Mouse (Mus musculus) T-cell, adult 2 months (primary cell): ENCODE measurements around the gene Srxn1.

Source experiments
- DNase-seq: peaks from one replicate; pipeline ENCODE4 v3.0.0; 2022; ENCODE audit warnings: low spot score

Srxn1 gene

DNA sequence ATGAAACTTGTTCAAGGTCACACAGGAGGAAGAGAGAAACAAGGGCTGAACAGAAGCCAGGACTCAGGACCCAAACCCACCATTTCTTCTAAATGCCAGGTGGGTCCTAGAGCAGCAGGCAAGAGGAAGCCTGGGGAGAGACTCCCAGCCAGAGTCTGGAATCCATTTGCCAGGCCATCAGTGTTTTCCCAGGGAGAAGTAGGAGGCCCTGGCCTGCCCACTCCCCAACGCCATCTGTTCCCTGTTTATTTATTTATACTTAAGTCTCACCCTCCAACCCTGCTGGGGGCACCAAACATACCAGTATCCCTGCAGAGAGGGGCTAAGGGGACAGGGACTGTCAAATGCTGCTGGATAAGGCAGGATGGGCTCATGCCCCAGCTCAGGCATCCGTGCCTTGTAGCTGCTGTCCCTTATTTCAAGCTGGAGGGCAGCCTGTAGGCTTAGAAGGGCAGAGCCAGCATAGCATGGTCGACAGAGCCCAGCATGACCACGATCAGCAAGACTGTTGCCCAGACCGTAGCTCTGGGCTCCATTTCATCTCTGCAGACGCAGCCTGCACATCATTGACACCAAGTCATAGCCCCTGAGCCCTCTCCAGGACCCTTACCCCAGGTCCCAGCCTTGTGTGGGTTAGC lies 14.0 kb downstream of the Srxn1 start:
- DNase-seq: no peak

DNA sequence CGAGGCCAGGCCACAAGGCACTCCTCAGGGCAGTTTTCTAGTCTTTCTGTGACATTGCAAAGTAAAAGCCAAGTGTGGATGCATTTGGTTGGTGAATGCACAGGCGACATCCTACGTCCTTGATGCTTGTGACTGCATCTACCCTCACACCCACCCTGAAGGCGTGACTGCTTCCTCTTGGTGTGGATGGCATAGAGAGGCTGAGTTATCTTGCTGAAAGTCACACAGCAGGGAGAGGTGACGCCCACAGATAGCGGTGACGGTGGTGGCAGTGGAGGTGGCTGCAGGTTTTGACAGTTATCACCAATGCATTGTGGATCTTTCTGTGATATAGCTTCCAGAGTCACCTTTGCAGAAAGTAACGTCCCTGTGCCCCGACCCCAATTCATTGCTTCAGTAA lies 17.6 kb downstream of the Srxn1 start:
- no peak for DNase-seq

DNA sequence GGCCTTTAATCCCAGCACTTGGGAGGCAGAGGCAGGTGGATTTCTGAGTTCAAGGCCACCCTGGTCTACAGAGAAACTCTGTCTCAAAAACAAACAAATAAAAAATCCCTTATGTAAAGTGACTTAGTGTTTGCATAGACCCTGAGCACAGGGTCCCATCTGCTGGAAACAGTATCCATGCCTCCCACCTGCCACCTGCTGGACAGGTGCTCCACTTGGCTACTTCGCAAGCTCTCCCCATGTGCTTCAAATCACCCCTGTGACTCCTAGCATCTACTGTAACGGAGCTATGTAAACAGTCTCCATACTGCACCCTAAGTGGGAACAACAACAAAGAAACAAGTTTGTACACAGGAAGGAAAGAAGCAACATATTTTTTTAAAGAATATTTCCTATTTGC lies 23.3 kb downstream of the Srxn1 start:
- no peak for DNase-seq

DNA sequence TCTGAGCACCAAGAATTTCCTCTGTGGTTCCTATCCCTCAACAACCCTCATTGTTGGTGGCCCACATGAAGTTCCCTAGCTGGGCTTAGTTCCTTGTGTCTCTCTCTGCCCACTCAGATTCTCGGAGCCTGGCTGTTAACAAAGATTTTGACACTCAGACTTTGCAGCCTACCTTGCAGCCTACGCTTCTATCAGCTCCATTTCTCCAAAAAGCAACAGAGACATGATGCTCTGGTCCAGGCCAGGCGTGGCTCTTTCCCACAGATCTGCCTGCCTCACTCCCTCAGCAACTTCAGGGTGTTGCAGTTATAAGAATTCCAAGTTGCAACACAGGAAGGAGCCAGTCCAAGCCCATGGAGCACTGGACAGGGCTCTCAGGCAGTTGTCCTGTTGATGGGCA lies 24.5 kb downstream of the Srxn1 start:
- DNase-seq: no peak

DNA sequence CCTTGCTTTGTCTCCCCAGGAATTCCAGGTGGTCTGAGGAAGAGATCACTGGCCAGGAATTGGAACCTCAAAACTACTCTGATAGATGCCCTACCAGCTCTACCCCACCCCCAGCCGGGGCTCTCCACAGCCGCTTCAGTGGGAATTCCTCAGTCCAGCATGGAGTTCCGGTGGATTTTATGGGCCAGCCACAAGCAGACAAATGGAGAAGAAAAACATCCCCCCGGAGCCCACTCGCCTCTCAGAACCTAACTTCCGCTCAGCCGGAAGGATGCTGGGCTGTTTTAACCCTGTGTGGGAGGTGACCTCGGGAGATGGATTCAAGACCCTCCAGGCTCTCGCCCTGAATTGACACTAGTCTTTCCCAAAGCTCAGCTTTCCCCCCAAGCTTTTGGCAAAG lies 26.7 kb downstream of the Srxn1 start:
- no peak for DNase-seq

DNA sequence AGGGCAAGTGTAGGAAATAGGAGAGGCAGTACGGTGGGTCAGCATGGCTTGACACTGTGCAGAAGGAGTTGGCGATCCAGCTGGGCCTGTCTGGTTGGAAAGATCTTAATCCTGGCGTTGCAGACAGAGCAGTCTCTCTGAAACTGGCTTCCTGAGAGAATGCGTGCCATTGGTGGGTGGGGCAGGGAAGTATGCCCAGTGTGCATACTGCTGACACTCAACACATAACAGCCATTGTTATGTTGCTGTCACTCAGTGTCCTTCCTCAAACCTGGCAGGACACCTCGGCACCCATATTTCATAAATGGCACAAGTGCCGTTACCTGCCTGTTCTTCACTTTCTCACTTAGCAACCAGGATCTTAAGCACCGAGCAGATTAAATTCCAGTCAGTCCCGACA lies 27.4 kb downstream of the Srxn1 start:
- DNase-seq: no peak

DNA sequence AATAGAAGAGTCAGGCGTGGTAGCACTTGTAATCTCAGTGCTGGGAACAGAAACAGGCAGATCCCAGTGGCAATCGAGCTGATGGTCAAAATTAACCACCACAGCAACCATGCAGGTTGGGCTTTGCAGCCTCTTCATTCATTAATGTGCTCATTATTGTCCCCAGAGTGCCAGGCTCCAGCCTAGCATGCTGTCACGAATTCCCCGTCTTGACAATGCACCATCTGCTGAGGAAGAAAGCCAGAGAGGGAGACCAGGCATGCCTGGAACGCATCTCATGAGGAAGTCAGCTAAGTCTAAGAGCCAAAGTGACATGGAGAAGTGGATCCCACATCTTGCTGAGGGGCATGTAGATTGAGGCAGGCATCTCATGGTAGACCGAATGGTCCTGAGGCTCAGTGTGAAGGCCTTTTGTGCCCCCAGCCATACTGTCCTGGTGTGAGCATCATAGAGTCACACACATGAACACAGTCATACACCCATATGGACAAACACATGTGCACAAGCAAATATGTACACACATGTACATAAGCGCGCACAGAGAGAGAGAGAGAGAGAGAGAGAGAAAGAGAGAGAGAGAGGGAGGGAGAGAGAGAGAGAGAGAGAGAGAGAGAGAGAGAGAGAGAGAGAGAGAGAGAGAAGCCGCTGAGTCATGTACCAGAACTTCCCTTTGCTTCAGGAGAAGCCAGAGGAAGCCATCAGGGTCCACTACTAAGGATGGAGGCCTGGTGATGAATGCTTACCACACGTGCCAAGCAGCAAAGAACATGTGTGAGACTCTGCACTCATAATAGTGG lies 34.1 kb downstream of the Srxn1 start:
- no peak for DNase-seq

DNA sequence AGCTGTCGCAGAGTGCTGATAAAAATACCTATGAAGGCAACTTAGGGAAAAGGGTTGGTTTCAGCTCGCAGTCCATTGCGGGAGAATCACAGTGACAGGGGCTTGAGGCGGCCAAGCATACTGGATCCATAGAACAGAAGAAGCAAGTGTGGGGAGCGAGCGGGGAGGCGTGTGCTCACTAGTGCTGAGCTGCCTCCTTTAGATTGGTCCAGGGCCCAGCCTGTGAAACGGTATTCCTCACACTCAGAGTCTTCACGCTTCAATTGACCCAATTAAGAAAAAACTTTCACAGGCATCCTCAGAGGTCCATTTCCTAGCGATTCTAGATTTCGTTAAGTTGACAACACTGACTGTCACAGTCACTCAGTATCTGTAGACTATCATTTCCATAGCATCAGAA lies 35.6 kb downstream of the Srxn1 start:
- no peak for DNase-seq

DNA sequence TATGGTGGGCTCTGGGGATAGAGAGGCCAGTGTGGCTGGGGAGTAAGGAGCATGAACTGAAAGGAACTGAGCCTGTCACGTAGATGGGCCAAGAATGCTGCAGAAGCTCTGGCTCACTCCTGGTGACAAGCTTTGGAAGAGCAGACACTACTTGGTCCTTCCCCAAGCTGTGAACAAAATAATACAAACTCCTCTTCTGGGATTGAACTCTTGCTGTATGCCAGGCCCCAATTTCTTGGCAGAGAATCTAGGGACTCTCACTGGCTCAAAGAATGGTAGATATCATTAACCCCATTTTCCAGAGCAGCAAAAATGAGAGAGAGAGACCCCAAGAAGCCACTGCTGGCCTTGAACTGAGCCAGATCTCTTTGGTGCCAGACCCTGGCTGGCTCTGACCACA lies 36.2 kb downstream of the Srxn1 start:
- DNase-seq: no peak

DNA sequence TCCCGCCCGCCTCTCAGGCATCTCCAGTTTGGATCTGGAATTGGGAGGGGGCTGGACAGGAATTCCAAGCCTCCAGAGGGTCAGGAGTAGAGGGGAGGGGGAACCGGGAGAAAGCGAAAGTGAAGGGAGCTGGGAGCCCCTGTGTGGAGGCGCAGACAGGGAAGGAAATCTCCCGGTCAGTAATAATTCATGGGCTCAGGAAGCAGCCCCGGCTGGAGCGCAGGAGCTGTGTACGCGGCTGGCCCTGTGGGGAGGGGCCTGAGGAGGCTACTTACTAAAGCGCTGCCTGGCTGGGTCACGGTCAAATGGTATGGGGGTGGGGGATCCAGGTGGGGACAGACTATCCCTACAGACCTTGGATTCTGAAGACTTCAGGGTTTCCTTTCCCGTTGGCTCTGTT lies 36.7 kb downstream of the Srxn1 start:
- DNase-seq: no peak

DNA sequence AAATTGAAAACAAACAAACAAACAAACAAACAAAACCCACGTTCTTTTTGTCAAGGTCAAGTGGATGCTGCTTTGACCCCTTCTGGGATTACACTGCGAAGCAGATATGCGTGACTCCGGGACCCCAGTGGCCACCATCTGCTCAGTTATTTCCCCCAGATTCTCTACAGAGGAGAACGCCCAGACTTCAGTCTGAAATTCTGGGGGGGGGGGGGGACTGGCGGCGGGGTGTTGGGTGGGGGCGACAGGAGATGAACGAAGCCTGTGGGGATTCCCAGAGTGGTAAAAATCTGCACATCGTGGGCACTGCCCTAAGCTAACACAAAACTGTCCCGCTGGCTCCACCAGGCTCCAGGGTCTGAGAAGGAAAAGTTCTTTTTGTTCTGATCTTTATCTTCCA lies 37.3 kb downstream of the Srxn1 start:
- no peak for DNase-seq

DNA sequence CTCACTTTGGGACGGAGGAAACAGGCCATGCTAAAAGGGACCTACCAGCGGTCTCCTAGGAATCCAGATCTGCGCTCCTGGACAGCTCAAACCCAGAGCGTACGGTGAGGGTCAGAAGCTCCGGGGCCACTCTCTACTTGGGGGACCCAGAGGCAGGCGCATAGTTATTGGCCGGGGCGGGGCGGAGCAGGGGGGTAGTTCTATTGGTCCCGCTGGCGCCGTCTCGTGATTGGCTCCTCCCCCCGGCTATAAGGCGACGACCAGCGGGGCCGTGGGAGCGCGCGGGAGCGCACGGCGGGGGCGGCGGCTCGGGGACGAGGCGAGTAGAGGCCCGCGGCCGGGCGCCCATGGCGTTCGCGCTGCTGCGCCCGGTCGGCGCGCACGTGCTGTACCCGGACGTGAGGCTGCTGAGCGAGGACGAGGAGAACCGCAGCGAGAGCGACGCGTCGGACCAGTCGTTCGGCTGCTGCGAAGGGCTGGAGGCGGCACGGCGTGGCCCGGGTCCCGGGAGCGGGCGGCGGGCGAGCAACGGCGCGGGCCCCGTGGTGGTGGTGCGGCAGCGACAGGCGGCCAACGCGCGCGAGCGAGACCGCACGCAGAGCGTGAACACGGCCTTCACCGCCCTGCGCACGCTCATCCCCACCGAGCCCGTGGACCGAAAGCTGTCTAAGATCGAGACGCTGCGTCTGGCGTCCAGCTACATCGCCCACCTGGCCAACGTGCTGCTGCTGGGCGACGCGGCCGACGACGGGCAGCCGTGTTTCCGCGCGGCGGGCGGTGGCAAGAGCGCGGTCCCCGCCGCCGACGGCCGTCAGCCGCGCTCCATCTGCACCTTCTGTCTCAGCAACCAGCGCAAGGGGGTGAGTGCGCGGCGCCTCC lies 38.2 kb downstream of the Srxn1 start, which contains the start of gene Tcf15:
TSS of gene Tcf15 (plus strand) at position 283 of the 879 bp plus-strand sequence.
- DNase-seq: no peak

DNA sequence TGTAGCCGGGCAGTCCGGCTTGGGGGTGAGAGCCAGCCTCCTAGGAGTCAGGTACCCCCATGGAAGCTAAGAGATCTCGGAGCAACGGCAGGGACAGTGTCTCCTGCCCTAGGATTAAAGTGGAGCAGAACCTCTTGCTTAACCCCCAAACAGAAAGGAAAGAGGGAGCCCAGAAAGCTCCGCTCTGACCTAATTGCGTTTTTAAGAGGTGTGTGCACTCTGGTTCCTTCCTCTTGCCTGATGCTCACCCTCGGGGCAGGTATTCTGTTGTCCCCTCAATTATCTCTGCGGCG lies 38.8 kb downstream of the Srxn1 start:
- DNase-seq: no peak

DNA sequence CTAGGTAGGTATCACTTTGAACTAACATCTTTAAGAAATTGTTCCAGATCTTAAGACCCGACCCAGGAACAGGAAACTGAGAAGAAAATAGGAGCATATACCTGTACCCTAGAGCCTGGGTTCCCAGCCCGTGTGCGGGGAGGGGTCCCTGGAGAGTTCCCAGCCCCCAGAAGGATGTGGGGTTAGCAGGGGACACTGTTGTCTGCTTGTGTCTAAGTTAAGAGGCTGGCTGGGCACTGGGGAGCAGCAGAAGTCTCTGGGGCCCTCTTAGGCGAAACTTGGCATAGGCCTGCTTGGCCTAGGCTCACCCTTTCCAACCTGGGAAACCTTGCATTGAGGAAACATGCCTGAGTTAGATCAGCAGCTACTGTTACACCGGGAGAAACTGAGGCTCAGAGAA lies 39.2 kb downstream of the Srxn1 start:
- no peak for DNase-seq

DNA sequence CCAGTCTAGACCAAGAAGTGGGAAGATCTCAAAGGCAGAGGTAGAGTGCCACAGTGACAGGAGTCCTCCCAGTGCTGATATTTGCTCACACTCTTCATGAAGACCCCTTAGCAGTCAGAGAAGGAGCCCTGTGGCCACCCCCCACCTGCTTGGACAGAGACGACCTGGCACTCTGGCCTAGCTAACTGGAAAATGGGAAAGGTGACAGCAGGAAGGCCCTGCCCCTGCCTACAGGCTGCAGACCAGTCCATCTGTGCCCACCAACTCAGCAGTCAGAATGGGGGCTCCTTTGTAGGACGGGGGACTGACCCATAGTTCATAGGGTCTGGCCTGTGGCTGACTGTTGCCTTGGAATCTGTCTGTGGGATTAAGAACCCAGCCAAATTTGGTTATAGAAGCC lies 40.4 kb downstream of the Srxn1 start:
- DNase-seq: no peak

DNA sequence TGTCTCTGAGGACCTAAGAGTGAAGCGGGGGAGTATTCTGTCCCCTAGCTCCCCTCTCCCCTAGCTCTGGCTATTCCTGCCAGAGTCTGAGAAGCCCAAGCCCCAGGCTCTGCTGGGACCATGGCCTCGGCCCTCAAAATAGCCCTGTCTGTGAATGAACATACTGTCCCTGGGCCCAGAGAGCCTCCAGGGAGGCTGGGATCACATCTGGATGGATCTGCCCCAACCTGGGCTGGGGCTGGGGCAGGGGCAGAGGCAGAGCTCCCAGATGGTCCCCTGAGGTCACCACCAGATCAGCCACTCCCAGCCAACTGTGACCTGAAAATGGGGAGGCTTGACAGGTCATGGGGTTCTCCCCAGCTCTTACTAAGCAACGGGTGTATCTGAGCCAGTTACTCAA lies 41.8 kb downstream of the Srxn1 start:
- DNase-seq: no peak

DNA sequence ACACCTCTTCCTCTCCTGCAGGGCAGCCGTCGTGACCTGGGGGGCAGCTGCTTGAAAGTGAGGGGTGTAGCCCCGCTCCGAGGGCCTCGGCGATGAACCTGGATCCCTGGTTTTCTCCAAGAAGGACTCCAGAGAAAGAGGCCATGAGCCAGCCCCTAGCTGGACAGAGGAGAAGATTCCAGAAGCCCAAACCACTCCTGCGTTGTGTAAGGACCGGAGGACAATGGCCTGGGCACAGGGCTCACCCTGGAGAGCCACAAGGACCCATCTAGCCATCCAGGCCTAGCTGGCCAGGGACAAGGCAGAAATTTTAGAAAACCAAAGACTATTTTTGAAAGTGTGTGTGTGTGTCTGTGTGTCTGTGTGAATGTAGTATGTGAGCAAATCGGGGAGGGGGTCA lies 43.4 kb downstream of the Srxn1 start:
- no peak for DNase-seq

DNA sequence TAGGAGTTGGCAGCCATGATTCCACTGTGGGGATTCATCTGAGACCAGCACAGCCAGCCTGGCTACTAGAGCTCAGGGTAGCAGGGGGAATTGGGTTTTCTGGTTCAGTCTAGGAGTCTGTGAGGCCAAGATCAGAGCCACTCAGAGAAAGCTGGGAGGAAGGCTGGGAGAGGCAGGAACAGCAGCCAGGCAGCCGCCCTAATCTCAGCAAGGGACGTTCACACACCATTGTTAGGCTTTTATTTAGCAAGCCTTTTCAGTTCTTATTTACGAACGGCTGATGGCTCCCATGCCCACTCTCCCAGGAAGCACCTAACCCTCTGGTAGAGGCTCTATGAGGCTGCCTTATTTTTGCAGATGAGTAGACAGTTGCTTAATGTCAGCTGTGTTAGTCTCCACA lies 44.6 kb downstream of the Srxn1 start:
- no peak for DNase-seq

DNA sequence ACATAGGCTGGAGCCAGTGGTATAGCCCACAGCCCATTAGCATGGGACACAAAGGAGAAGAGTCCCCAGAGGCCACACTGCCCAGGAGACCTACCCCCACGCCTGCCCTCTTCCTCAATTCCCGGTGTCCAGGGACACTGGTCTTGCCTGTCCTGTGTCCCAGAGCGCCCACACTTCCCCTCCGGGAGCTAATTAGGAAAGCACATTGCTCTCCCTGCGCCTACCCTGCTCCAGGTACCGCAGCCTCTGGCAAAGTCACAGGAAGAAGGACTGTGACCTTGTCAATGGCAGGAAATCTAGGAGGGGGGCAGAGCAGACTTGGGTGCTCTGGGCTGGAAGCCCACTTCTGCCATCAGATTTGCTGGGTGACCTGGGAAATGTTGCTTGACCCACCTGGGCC lies 45.1 kb downstream of the Srxn1 start:
- no peak for DNase-seq

DNA sequence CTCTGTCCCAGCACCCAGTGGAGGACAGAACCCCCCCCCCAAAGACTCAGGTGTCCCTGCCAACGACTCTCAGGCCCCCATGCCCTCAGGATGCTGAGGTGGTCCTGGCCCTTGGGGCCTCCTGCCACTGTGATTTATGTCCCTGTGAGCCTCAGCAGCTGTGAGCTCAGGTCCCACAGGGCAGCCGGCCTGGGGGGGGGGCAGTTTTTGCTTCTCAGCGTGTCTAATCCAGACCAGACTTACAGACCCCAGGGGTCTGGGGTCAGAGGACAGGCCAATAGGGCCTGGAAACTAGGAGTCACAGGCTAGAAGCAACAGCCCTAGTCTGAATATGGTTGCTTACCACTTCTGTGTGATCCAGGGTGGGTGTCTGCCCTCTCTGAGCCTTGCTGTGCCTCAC lies 48.0 kb downstream of the Srxn1 start:
- DNase-seq: no peak

DNA sequence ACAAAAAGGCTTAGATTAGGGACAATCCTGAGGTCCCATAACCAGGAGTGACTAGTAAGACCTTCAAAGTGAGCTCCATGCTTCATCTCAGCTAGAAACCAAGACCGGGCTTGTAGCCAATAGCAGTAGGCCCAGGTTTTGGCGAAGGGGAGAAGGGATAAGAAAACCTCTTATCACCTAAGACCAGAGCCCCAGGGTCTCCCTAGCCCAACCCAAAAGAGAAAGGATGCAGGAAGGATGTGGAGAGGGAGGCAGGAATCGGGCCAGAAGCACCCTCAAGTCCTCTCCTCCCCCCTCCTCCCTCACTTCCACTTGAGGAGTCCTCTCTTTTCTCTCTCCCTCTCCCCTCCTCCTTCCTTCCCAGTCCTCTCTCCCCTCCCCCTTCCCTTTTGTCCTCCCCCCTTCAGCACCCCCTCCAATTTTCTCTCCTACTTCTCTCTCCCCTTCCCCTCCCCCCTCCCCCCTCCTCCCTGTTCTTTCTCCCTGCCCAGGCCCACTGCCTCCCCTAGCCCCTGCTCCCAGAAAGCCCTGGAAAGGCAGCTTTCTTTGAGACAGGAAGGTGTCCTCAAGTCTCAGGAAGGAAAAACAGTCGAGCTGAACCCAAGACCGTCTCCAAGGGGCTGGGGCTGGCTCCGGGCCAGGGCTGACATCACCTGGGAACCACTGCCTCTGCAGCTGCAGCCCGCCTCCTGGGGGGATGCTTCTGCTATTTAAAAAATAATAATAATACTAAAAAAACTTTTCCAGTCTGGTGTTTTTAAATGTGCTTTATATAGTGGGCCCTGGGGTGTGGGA lies 50.3 kb downstream of the Srxn1 start:
- DNase-seq: no peak

DNA sequence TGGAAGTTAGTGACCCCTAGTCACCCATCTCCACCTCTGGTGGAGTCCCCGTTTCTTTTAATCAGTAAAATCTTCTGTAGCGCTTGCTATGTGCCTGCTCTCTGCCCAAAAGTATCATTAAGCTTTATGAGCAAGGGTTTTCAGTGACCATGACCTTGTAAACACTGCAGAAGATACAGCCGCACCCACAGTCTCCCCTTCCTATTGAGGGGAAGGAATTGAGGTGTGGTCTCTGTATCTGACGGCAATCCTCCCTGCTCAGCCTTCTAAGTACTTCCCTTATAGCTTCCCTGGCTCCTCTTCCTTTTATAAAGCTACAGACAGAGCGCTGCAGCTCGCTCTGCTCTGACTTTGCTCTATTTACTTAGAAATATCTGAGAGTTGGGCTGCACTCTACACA lies 51.2 kb downstream of the Srxn1 start:
- DNase-seq: no peak
